Mouse (Mus musculus): ENCODE measurements around the gene Lrrc20. TPM values are rescaled to one million over a fixed set of nuclear protein-coding genes. Genes with fewer than 3 reads are reported as not detected.
A peak's percentile ranks its signal among the peaks of the same experiment; 100 is the strongest.

The Lrrc20 gene
- total RNA-seq, 1 experiment from 2014 or later: 6.9 TPM

DNA sequence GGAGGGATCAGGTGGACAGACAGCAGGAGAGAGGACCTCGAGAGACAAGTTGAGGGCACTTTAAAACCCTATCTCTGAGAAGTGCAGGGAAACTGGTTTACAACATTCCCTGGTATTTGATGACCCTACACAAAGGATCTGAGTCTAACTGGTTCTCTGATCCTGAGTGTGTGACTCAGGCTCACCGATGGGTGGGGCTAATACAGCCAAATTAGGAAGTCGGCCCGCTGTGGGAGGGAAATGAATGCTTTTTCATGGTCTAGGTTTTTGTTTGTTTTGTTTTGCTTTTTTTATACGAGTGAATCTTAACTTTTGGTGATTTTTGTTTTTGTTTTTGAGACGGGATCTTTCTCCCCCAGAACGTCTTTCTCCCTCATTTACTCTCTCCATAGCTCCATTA, 6.7 kb upstream of the Lrrc20 start:
- ATAC-seq (replicated peaks; ENCODE audit: low read depth, poor library complexity, severe bottlenecking): no peak

GRCm38 (mm10) chr10:61473640-61474039, 2.0 kb upstream of the Lrrc20 start:
- ATAC-seq (replicated peaks; ENCODE audit: low read depth, poor library complexity, severe bottlenecking): no peak

DNA sequence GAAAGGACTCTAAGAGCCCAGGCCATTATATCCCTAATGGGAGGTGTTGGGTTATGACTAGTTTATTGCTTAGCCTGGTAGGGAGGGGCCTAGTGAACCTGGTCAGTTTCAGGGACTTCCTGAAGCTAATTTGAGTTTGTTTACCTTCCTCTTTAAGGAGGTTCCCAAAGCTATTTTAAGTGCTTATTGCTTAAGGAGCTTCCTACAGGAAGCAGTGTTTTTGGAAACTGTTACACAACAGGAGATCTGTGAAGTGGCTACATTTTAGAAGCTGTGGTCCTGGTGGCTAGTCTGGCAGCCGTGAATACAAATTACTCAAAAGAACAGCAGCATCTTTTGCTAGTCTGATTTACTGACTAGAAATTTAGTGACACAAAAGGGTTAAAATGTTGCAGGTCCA, 1.3 kb upstream of the Lrrc20 start:
- ATAC-seq (replicated peaks; ENCODE audit: low read depth, poor library complexity, severe bottlenecking): 0 out of 2 replicates have a peak, but pooled peaks have one; percentile 6

GRCm38 (mm10) chr10:61476440-61477165, 1.0 kb downstream of the Lrrc20 start:
- 0 out of 2 replicates have a peak, but pooled peaks have one; percentile 9 for ATAC-seq (replicated peaks; ENCODE audit: low read depth, poor library complexity, severe bottlenecking)

DNA sequence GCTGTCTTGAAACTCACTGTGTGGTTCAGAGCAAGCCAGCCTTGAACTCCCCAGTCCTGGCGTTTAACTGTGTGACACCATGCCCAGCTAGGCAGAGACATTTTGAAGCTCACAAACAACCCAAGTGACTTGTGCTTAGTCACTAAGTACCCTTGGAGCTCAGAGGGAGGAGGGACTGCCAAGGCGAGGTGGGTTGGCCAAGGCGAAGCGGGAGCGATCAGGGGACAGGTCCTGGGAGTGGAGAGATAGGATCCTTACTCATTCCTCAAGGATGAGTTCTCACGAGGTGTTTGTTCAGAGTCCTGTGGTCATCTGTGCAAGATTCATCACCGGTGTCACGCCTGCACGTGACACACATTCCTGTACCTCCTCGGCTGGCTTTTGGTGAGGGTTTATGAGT, 3.9 kb downstream of the Lrrc20 start:
- ATAC-seq (replicated peaks; ENCODE audit: low read depth, poor library complexity, severe bottlenecking): no peak

- ATAC-seq (replicated peaks; ENCODE audit: low read depth, poor library complexity, severe bottlenecking): no peak
Observed at GRCm38 (mm10) chr10:61479927-61480326, 4.3 kb downstream of the Lrrc20 start.

DNA sequence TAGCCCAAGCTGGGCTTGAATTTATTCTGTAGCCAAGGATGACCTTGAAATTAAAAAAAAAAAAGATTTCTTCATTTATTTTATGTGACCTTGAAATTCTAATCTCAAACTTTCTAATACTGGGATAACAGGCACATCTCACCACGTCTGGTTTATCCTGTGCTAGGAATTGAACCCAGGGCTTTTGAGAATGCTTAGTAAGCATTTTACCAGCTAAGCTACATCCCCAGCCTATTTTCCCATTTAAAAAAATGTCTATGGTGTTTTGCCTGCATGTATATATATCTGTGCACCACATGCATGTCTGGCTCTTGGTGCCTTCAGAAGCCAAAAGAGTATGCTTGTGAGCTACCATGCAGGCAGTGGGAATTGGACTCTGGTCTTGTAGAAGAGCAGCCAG, 4.9 kb downstream of the Lrrc20 start:
- no peak for ATAC-seq (replicated peaks; ENCODE audit: low read depth, poor library complexity, severe bottlenecking)

GRCm38 (mm10) chr10:61482771-61483170, 7.2 kb downstream of the Lrrc20 start:
- no peak for ATAC-seq (replicated peaks; ENCODE audit: low read depth, poor library complexity, severe bottlenecking)

DNA sequence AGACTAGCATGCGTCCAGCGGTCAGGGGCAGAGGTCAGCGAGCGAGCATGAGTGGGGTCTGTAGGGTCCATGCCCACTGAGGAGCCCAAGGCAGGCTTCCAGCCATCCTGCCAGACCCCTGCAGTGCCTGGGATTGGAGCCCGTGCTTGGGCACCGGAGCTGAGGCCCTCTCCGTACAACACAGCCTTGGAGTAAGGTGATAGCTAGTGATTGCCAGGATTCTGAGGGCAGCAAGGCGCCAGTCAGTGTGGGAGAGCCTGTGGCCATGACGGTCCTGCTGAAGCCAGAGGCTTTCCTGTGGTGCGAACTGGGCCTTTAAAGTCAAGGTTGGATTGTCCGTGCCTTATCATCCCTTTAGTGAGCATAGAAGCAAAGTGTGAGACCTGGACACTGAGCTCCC, 9.2 kb downstream of the Lrrc20 start:
- ATAC-seq (replicated peaks; ENCODE audit: low read depth, poor library complexity, severe bottlenecking): no peak

DNA sequence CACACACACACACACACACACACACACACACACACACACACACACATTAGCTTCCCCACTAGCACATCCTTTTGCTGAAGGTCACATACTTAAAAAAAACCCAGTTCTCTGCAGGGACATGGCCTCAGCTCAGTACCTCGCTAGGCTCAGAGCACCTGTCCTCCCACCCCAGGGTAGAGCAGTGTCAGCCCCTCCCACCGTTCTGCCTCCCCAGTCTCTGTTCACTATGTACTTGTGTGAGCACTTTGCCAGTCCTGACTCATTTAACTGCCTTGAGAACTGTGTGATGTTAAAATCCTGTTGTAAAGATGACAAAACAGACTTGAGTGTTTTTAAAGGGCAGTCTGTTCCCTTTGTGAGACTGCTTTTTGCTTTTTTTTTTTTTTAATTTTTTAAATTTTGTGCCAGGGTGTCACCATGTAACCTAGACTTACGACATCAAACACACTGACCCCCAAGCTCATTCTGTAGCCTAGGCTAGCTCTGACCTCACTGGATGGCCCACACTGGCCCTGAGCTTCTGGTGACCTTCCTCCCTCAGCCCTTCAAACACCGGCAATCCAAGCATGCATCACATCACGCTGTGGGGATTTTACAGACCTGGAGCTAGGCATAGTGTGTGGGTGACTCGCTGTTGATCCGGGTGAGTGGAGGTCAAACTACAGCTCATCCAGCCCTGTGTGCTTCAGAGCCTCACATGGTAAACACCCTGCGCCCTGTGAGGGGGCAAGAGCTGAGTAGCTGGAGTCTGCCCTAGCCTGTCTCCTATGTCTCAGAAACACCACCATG, 11.1 kb downstream of the Lrrc20 start:
- ATAC-seq (replicated peaks; ENCODE audit: low read depth, poor library complexity, severe bottlenecking): no peak

DNA sequence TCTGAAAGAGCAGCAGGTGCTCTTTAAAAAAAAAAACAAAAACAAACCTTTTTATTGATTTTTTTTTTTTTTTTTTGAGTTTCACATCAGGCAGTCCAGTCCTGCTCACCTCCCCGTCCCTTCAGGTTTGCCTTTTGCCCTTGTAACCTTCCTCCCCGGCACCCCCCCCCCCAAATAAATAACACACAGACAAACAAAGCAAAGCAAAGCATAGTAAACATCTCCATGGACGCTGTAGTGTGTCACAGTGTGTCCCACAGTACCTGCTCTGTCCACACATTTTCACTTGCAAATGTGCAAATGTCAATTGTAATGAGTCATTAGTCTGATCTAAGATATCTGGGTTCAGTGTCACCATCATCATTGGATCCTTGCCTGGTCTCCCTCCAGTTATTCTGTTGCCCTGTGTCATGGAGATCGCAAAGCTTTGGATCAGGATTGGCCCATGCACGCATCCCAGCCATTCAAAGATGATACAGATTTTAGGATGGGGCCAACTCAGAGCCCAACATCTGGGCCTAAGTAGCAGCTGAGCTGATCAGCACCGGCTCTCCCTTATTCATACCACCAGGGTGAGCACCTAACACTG, 13.0 kb downstream of the Lrrc20 start:
- ATAC-seq (replicated peaks; ENCODE audit: low read depth, poor library complexity, severe bottlenecking): no peak

DNA sequence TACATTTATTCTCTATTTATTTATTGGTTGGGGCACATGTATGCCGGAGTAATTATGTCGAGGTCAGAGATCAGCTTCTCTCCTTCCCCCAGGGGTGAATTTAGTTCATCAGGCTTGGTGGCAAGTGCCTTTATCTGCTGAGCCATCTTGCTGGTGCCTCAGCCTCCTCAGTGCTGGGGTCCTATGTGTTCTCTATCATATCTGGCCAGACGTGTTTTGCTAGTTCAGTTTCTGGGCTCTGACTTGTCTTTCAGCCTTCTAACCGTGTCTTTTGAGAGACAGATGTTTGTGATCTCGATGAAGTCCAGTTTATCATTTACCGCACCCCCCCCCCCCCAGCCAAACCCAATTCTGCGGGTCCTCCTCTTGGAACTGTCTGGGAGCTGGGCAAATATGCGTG, 16.0 kb downstream of the Lrrc20 start:
- ATAC-seq (replicated peaks; ENCODE audit: low read depth, poor library complexity, severe bottlenecking): peak; percentile 45; the same call in 1 of the 2 replicates

- ATAC-seq (replicated peaks; ENCODE audit: low read depth, poor library complexity, severe bottlenecking): peak; percentile 95
Observed at GRCm38 (mm10) chr10:61492040-61492439, 16.4 kb downstream of the Lrrc20 start.

- ATAC-seq (replicated peaks; ENCODE audit: low read depth, poor library complexity, severe bottlenecking): no peak
Observed at GRCm38 (mm10) chr10:61495461-61495860, 19.9 kb downstream of the Lrrc20 start.

DNA sequence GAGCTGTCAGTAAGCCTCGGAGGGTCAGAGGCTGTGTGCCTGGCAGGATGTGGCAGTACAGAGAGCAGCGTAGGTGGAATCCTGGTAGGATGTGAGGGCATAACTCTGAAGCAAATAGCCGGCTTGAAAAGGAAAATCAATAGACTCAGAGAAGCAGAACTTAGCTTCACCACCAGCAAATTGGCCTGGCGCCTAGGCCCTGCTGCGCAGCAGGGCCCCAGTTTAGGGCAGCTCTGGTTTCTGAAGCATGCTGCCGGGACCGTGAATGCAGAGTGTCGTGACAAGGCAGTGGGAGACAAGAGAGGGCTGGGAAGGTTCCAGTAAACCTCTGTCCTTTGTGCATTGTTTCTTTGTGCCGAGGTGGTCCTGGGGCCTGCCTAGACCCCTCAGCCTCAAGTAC, 20.6 kb downstream of the Lrrc20 start:
- ATAC-seq (replicated peaks; ENCODE audit: low read depth, poor library complexity, severe bottlenecking): no peak

GRCm38 (mm10) chr10:61499505-61500466, 24.2 kb downstream of the Lrrc20 start:
- no peak for ATAC-seq (replicated peaks; ENCODE audit: low read depth, poor library complexity, severe bottlenecking)

DNA sequence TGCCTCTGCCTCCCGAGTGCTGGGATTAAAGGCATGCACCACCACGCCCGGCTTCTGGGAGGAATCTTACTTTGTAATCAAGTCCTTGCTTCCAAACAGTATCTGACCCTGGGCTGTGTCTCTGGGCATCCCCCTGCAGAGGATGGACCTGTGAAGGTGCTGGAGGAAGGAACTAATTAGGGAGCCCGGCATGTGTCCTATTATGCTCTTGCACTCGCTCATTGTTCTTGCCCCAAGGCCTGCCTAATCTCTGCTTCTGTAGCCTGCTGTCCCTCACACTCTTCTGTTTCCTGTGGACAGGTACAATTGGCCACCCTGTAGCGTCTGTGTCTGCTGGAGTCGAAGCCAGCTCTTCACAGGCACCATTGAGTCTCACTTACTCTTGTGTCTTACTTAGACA, 25.2 kb downstream of the Lrrc20 start:
- no peak for ATAC-seq (replicated peaks; ENCODE audit: low read depth, poor library complexity, severe bottlenecking)

DNA sequence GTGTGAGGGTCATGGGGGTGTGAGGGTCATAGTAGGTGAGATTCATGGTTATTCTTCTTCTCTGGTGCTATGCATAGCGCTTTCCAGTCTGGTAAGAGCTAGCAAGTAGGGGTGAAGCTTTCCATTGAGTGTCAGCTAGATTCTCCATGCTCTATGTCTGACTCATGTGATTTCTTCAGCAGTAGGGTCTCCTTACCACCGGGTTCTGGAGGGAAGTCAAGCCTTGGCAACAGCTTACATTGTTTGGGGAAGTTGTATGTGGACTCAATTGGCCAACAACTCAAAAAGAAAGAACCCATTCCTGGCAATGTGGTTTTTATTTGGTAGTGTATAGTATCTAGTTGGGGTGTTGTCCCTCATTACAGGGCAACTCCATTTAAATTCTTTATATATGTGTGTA, 28.5 kb downstream of the Lrrc20 start:
- ATAC-seq (replicated peaks; ENCODE audit: low read depth, poor library complexity, severe bottlenecking): no peak

DNA sequence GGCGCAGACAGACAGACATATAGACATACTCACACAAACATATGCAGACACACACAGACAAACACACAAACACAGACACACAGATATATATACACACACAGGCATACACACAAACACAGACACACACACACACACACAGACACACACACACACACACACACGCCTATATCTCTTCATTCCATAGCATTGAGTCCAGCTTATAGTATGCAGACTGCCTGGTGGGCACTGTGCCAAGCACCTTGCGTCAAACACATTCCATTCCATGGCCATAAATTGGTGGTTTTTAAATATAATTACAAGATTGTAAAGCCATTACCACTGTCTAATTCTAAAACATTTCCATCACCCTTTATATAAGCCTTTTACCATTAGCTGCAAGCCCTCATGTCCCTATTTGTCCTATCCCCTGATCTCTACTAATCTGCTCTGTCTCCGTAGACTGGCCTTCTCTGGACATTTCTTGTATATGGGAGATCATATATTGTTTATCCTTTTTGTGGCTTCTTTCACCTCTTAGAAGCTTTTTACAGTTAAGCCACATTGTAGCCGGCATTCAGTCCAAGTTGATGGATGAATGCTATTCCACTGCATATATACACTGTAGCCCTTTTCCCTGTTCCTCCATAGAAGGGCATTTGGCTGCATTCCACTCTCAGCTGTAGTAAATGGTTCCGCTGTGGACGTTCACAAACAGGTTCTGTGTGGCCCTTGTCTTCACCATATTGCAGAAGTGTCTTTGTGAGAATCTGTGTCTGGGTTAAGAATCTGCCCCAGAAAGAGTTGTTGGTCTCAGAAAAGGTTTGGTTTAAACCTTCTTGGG, 31.0 kb downstream of the Lrrc20 start:
- ATAC-seq (replicated peaks; ENCODE audit: low read depth, poor library complexity, severe bottlenecking): no peak

Data from common myeloid progenitor, adult 5-6 weeks (primary cell).